Mouse (Mus musculus) forebrain, embryonic 15.5 days (tissue): ENCODE results near the gene Pim1. TPM values are rescaled to one million over a fixed set of nuclear protein-coding genes. Genes with fewer than 3 reads are reported as not detected.
A peak's percentile ranks its signal among the peaks of the same experiment; 100 is the strongest.

Source experiments
- ATAC-seq: fragments of 200-750 bp; cut with Nextera tagmentation; replicated peaks from 2 replicates; pipeline ENCODE4 v1.8.0; 2017; ENCODE audit warnings: mild to moderate bottlenecking, moderate TSS enrichment, moderate library complexity
- H3K27ac ChIP-seq: fragments of 300-500 bp; sonication (generic); replicated peaks from 2 replicates; pipeline ENCODE4 v1.5.1; 2015; ENCODE audit warnings: mild to moderate bottlenecking, inconsistent platforms
- H3K27me3 ChIP-seq: fragments of 300-500 bp; sonication (generic); 2 replicates; pipeline ENCODE4 v1.6.1; 2015; ENCODE audit warnings: inconsistent platforms
- H3K36me3 ChIP-seq: fragments of 300-500 bp; sonication (generic); 2 replicates; pipeline ENCODE4 v1.6.1; 2015; ENCODE audit warnings: mild to moderate bottlenecking, inconsistent platforms
- H3K4me1 ChIP-seq: fragments of 300-500 bp; sonication (generic); 2 replicates; pipeline ENCODE4 v1.6.1; 2015; ENCODE audit warnings: inconsistent platforms
- H3K4me2 ChIP-seq: fragments of 300-500 bp; sonication (generic); replicated peaks from 2 replicates; pipeline ENCODE4 v1.6.1; 2015; ENCODE audit warnings: mild to moderate bottlenecking, inconsistent platforms
- H3K4me3 ChIP-seq: fragments of 300-500 bp; sonication (generic); 2 replicates; pipeline ENCODE4 v1.5.1; 2015; ENCODE audit warnings: mild to moderate bottlenecking, inconsistent platforms
- H3K9ac ChIP-seq: fragments of 300-500 bp; sonication (generic); replicated peaks from 2 replicates; pipeline ENCODE4 v1.6.1; 2015; ENCODE audit warnings: mild to moderate bottlenecking, inconsistent platforms
- H3K9me3 ChIP-seq: fragments of 300-500 bp; sonication (generic); 2 replicates; pipeline ENCODE4 v1.6.1; 2016; ENCODE audit warnings: inconsistent platforms
- WGBS: fragments of 180-500 bp; shearing (Covaris S2); methylation state at CpG from one replicate; pipeline ENCODE4 v1.1.7; 2015; ENCODE audit warnings: mixed read lengths; 5-methylcytosine and 5-hydroxymethylcytosine counted together
- polyA plus RNA-seq: library from polyadenylated mRNA; unstranded; fragments of >200 nt; fragmentation: Nextera tagmentation; extraction: Ambion mirVana; gene quantifications from 2 replicates; pipeline ENCODE4 v1.2.1, GENCODE M21; 2015

Pim1 gene
- polyA plus RNA-seq, 1 experiment from 2014 or later = 15.6 TPM

GRCm38 (mm10) chr17:29456476-29456875 lies 34.1 kb upstream of the Pim1 start:
- Histone ChIP-seq H3K4me3 (no peak overlapping the region), H3K9ac (no peak overlapping the region), H3K4me1 (peaks cover 32% of the 10 kb centered on the region), H3K36me3 (no peaks in the 10 kb centered on the region), H3K9me3 (no peaks in the 10 kb centered on the region), H3K4me2 (no peak overlapping the region), H3K27ac (no peak overlapping the region), H3K27me3 (0 out of 2 replicates have a peak, but pooled peaks cover 3% of the 10 kb centered on the region)
- ATAC-seq = no peak
- 100% methylated on average over 4 of the region's 4 CpGs for WGBS

DNA sequence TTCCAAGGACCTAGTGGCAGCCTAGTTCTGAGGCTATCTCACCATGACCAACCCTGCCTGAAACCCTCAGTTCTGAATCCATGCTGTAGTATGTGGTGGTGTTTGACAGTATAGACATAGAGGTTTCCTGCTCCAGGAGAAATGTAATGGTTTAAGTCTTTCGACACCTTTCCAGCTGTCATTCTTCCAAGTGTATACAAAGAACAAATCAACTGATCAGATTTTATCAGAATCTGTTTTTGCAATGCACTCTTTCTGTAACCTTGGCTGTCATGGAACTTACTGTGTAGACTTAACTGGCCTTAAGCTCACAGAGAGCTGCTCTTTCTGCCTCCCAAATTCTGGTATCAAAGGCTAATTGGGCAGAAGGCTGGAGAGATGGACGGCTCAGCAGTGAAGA lies 33.6 kb upstream of the Pim1 start:
- H3K27ac ChIP-seq = no peak overlapping the region
- H3K9ac ChIP-seq = no peak overlapping the region
- no peak for ATAC-seq
- peaks cover 32% of the 10 kb centered on the region for H3K4me1 ChIP-seq
- no peak overlapping the region for H3K4me2 ChIP-seq
- H3K9me3 ChIP-seq = no peaks in the 10 kb centered on the region
- H3K27me3 ChIP-seq = 0 out of 2 replicates have a peak, but pooled peaks cover 3% of the 10 kb centered on the region
- H3K36me3 ChIP-seq = no peaks in the 10 kb centered on the region
- 64% methylated on average over 2 of the region's 2 CpGs for WGBS
- no peak overlapping the region for H3K4me3 ChIP-seq

GRCm38 (mm10) chr17:29457795-29458560 lies 32.6 kb upstream of the Pim1 start:
- no peak overlapping the region for H3K27ac ChIP-seq
- H3K9ac ChIP-seq = 0 out of 2 replicates have a peak overlapping the region, but pooled peaks have one; percentile 21
- H3K36me3 ChIP-seq = no peaks in the 10 kb centered on the region
- H3K4me3 ChIP-seq = no peak overlapping the region
- no peak for ATAC-seq
- H3K4me2 ChIP-seq = no peak overlapping the region
- H3K9me3 ChIP-seq = no peaks in the 10 kb centered on the region
- H3K4me1 ChIP-seq = peaks cover 32% of the 10 kb centered on the region
- H3K27me3 ChIP-seq = 0 out of 2 replicates have a peak, but pooled peaks cover 3% of the 10 kb centered on the region
- 27% methylated on average over 11 of the region's 11 CpGs for WGBS

GRCm38 (mm10) chr17:29459321-29460118 lies 31.0 kb upstream of the Pim1 start:
- peak overlapping the region; percentile 45 for H3K4me2 ChIP-seq
- no peaks in the 10 kb centered on the region for H3K36me3 ChIP-seq
- peak overlapping the region; percentile 25 for H3K4me3 ChIP-seq
- peak; percentile 18; the same call in 1 of the 2 replicates for ATAC-seq
- peaks cover 44% of the 10 kb centered on the region for H3K4me1 ChIP-seq
- no peaks in the 10 kb centered on the region for H3K9me3 ChIP-seq
- 0 out of 2 replicates have a peak overlapping the region, but pooled peaks have one; percentile 17 for H3K9ac ChIP-seq
- H3K27me3 ChIP-seq = 0 out of 2 replicates have a peak, but pooled peaks cover 3% of the 10 kb centered on the region
- peak overlapping the region; percentile 55 for H3K27ac ChIP-seq
- WGBS = 6% methylated on average over 24 of the region's 24 CpGs

GRCm38 (mm10) chr17:29460119-29460505 lies 30.4 kb upstream of the Pim1 start:
- ATAC-seq = no peak
- Histone ChIP-seq H3K4me1 (peaks cover 45% of the 10 kb centered on the region), H3K9ac (no peak overlapping the region), H3K36me3 (no peaks in the 10 kb centered on the region), H3K27ac (0 out of 2 replicates have a peak overlapping the region, but pooled peaks have one; percentile 55), H3K4me2 (peak overlapping the region; percentile 45), H3K4me3 (no peak overlapping the region), H3K27me3 (0 out of 2 replicates have a peak, but pooled peaks cover 3% of the 10 kb centered on the region), H3K9me3 (no peaks in the 10 kb centered on the region)
- 29% methylated on average over 5 of the region's 5 CpGs for WGBS

- peak overlapping the region; percentile 59 for H3K27ac ChIP-seq
- H3K4me2 ChIP-seq = peak overlapping the region; percentile 53
- 11% methylated on average over 13 of the region's 13 CpGs for WGBS
- peak overlapping the region; percentile 46 for H3K9ac ChIP-seq
- H3K9me3 ChIP-seq = no peaks in the 10 kb centered on the region
- 0 out of 2 replicates have a peak, but pooled peaks cover 3% of the 10 kb centered on the region for H3K27me3 ChIP-seq
- H3K4me1 ChIP-seq = peaks cover 47% of the 10 kb centered on the region
- no peaks in the 10 kb centered on the region for H3K36me3 ChIP-seq
- no peak for ATAC-seq
- peak overlapping the region; percentile 31 for H3K4me3 ChIP-seq
Observed at GRCm38 (mm10) chr17:29463627-29464026, 26.9 kb upstream of the Pim1 start.

GRCm38 (mm10) chr17:29464068-29464467 lies 26.5 kb upstream of the Pim1 start:
- 0 out of 2 replicates have a peak, but pooled peaks cover 3% of the 10 kb centered on the region for H3K27me3 ChIP-seq
- WGBS = under 1% methylated on average over 14 of the region's 14 CpGs
- peak overlapping the region; percentile 31 for H3K4me3 ChIP-seq
- H3K9me3 ChIP-seq = no peaks in the 10 kb centered on the region
- peaks cover 43% of the 10 kb centered on the region for H3K4me1 ChIP-seq
- peak overlapping the region; percentile 53 for H3K4me2 ChIP-seq
- H3K27ac ChIP-seq = peak overlapping the region; percentile 59
- no peaks in the 10 kb centered on the region for H3K36me3 ChIP-seq
- peak overlapping the region; percentile 46 for H3K9ac ChIP-seq
- peak; percentile 25; the same call in 1 of the 2 replicates for ATAC-seq

DNA sequence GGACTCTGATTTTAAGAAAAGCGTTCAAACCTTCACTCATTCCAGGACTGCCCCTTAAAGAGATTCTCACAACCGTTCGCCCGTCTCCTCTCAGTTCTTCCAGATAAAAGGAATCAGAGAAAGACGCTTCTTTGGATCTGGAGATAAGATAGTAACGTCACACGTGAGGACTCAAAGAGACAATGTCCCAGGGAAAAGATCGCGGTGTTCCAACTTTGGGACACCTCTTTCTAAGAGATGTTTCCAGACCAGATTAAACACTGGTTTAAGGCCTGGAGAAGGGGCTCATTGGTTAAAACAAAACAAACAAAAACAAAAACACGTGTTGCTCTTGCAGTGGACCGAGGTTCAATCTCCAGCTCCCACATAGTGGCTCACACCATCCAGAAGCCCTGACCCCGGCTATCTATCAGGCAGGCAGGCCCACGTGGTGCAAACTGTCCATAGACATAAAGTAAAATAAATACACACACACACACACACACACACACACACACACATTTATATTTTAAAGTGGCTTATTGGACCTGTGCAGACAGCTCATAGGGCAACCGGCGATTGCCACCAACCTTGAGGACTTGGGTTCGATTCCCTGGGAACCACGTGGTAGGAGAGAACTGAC lies 25.9 kb upstream of the Pim1 start:
- H3K4me2 ChIP-seq = peak overlapping the region; percentile 53
- H3K4me3 ChIP-seq = peak overlapping the region; percentile 31
- H3K27ac ChIP-seq = peak overlapping the region; percentile 59; the same call in 1 of the 2 replicates
- no peaks in the 10 kb centered on the region for H3K36me3 ChIP-seq
- no peaks in the 10 kb centered on the region for H3K9me3 ChIP-seq
- H3K4me1 ChIP-seq = peaks cover 37% of the 10 kb centered on the region
- ATAC-seq = no peak
- 0 out of 2 replicates have a peak, but pooled peaks cover 3% of the 10 kb centered on the region for H3K27me3 ChIP-seq
- H3K9ac ChIP-seq = no peak overlapping the region
- WGBS = 10% methylated on average over 17 of the region's 17 CpGs

GRCm38 (mm10) chr17:29465405-29466010 lies 25.0 kb upstream of the Pim1 start:
- Histone ChIP-seq H3K9me3 (no peaks in the 10 kb centered on the region), H3K4me3 (no peak overlapping the region), H3K9ac (no peak overlapping the region), H3K27me3 (0 out of 2 replicates have a peak, but pooled peaks cover 3% of the 10 kb centered on the region), H3K4me1 (peaks cover 29% of the 10 kb centered on the region), H3K4me2 (no peak overlapping the region), H3K27ac (no peak overlapping the region), H3K36me3 (no peaks in the 10 kb centered on the region)
- no peak for ATAC-seq
- WGBS = 39% methylated on average over 9 of the region's 9 CpGs

DNA sequence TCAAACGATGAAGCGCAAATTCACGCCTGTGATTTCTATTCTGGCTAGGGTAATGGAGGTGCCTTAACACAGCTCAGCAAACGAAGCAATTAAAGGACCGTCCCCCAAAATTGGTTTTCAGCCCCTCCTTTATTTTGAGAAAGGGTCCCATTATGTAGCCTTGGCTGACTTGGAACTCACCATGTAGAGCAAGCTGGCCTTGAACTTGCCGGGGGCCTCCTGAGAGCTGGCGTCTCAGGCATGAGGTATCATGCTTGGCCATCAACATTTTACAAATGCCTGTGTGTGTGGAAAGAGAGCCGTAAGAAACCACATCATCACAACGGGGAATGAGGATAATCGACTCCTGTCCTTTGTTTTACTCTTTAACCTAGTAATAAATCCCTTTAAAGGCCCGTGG lies 23.5 kb upstream of the Pim1 start:
- Histone ChIP-seq H3K4me3 (no peak overlapping the region), H3K36me3 (no peaks in the 10 kb centered on the region), H3K4me2 (peak overlapping the region; percentile 46; the same call in 1 of the 2 replicates), H3K9me3 (no peaks in the 10 kb centered on the region), H3K4me1 (peaks cover 28% of the 10 kb centered on the region), H3K27ac (peak overlapping the region; percentile 83), H3K27me3 (no peaks in the 10 kb centered on the region), H3K9ac (no peak overlapping the region)
- 14% methylated on average over 11 of the region's 11 CpGs for WGBS
- no peak for ATAC-seq

- H3K4me2 ChIP-seq = no peak overlapping the region
- 95% methylated on average over 10 of the region's 10 CpGs for WGBS
- no peak overlapping the region for H3K4me3 ChIP-seq
- no peaks in the 10 kb centered on the region for H3K27me3 ChIP-seq
- no peaks in the 10 kb centered on the region for H3K36me3 ChIP-seq
- no peak overlapping the region for H3K27ac ChIP-seq
- ATAC-seq = no peak
- H3K4me1 ChIP-seq = no peaks in the 10 kb centered on the region
- H3K9me3 ChIP-seq = no peaks in the 10 kb centered on the region
- no peak overlapping the region for H3K9ac ChIP-seq
Observed at GRCm38 (mm10) chr17:29473466-29473865, 17.1 kb upstream of the Pim1 start.
